Mouse (Mus musculus) forebrain, embryonic 15.5 days (tissue): ENCODE data around the gene Rps11. TPM values are rescaled to one million over a fixed set of nuclear protein-coding genes. Genes with fewer than 3 reads are reported as not detected.

ENCODE experiments used
- ATAC-seq: fragments of 200-750 bp; cut with Nextera tagmentation; replicated peaks from 2 replicates; pipeline ENCODE4 v1.8.0; 2017; ENCODE audit warnings: mild to moderate bottlenecking, moderate TSS enrichment, moderate library complexity
- H3K27ac ChIP-seq: fragments of 300-500 bp; sonication (generic); replicated peaks from 2 replicates; pipeline ENCODE4 v1.5.1; 2015; ENCODE audit warnings: mild to moderate bottlenecking, inconsistent platforms
- H3K27me3 ChIP-seq: fragments of 300-500 bp; sonication (generic); 2 replicates; pipeline ENCODE4 v1.6.1; 2015; ENCODE audit warnings: inconsistent platforms
- H3K36me3 ChIP-seq: fragments of 300-500 bp; sonication (generic); 2 replicates; pipeline ENCODE4 v1.6.1; 2015; ENCODE audit warnings: mild to moderate bottlenecking, inconsistent platforms
- H3K4me1 ChIP-seq: fragments of 300-500 bp; sonication (generic); 2 replicates; pipeline ENCODE4 v1.6.1; 2015; ENCODE audit warnings: inconsistent platforms
- H3K4me2 ChIP-seq: fragments of 300-500 bp; sonication (generic); replicated peaks from 2 replicates; pipeline ENCODE4 v1.6.1; 2015; ENCODE audit warnings: mild to moderate bottlenecking, inconsistent platforms
- H3K4me3 ChIP-seq: fragments of 300-500 bp; sonication (generic); 2 replicates; pipeline ENCODE4 v1.5.1; 2015; ENCODE audit warnings: mild to moderate bottlenecking, inconsistent platforms
- H3K9ac ChIP-seq: fragments of 300-500 bp; sonication (generic); replicated peaks from 2 replicates; pipeline ENCODE4 v1.6.1; 2015; ENCODE audit warnings: mild to moderate bottlenecking, inconsistent platforms
- H3K9me3 ChIP-seq: fragments of 300-500 bp; sonication (generic); 2 replicates; pipeline ENCODE4 v1.6.1; 2016; ENCODE audit warnings: inconsistent platforms
- WGBS: fragments of 180-500 bp; shearing (Covaris S2); methylation state at CpG from one replicate; pipeline ENCODE4 v1.1.7; 2015; ENCODE audit warnings: mixed read lengths; 5-methylcytosine and 5-hydroxymethylcytosine counted together
- polyA plus RNA-seq: library from polyadenylated mRNA; unstranded; fragments of >200 nt; fragmentation: Nextera tagmentation; extraction: Ambion mirVana; gene quantifications from 2 replicates; pipeline ENCODE4 v1.2.1, GENCODE M21; 2015

Rps11 gene
- polyA plus RNA-seq, 1 experiment from 2014 or later = 982 TPM

GRCm38 (mm10) chr7:45091001-45091990 is 32.9 kb downstream of the Rps11 start:
- 15% methylated on average over 35 of the region's 35 CpGs for WGBS
- no peaks in the 10 kb centered on the region for H3K27me3 ChIP-seq
- H3K27ac ChIP-seq = no peak overlapping the region
- peak overlapping the region; percentile 51 for H3K4me2 ChIP-seq
- H3K4me3 ChIP-seq = peak overlapping the region; percentile 43
- H3K9me3 ChIP-seq = no peaks in the 10 kb centered on the region
- peak; percentile 41; the same call in 1 of the 2 replicates for ATAC-seq
- H3K36me3 ChIP-seq = no peaks in the 10 kb centered on the region; the same call in 1 of the 2 replicates
- peak overlapping the region; percentile 40 for H3K9ac ChIP-seq
- peaks cover 13% of the 10 kb centered on the region for H3K4me1 ChIP-seq

- no peaks in the 10 kb centered on the region for H3K27me3 ChIP-seq
- no peak overlapping the region; the same call in 1 of the 2 replicates for H3K4me2 ChIP-seq
- no peaks in the 10 kb centered on the region for H3K9me3 ChIP-seq
- no peak overlapping the region for H3K4me3 ChIP-seq
- H3K27ac ChIP-seq = no peak overlapping the region
- H3K36me3 ChIP-seq = peaks cover 5% of the 10 kb centered on the region; the same call in 1 of the 2 replicates
- H3K4me1 ChIP-seq = peaks cover 13% of the 10 kb centered on the region
- ATAC-seq = no peak
- WGBS = 83% methylated on average over 13 of the region's 13 CpGs
- H3K9ac ChIP-seq = no peak overlapping the region
These were observed 33.8 kb downstream of the Rps11 start for GRCm38 (mm10) chr7:45090251-45090977.

- Histone ChIP-seq H3K36me3 (peaks cover 5% of the 10 kb centered on the region; the same call in 1 of the 2 replicates), H3K27ac (no peak overlapping the region), H3K4me2 (no peak overlapping the region), H3K27me3 (no peaks in the 10 kb centered on the region), H3K4me1 (peaks cover 13% of the 10 kb centered on the region), H3K9me3 (no peaks in the 10 kb centered on the region), H3K4me3 (no peak overlapping the region), H3K9ac (no peak overlapping the region)
- ATAC-seq = no peak
- 96% methylated on average over 17 of the region's 17 CpGs for WGBS
These were observed 35.6 kb downstream of the Rps11 start for GRCm38 (mm10) chr7:45088597-45088996.

- Histone ChIP-seq H3K9ac (no peak overlapping the region), H3K27me3 (no peaks in the 10 kb centered on the region), H3K36me3 (peaks cover 8% of the 10 kb centered on the region; the same call in 1 of the 2 replicates), H3K27ac (no peak overlapping the region), H3K4me3 (no peak overlapping the region), H3K9me3 (no peaks in the 10 kb centered on the region), H3K4me1 (peaks cover 2% of the 10 kb centered on the region; the same call in 1 of the 2 replicates), H3K4me2 (no peak overlapping the region)
- ATAC-seq = no peak
- 78% methylated on average over 4 of the region's 4 CpGs for WGBS
These were observed 38.2 kb downstream of the Rps11 start for GRCm38 (mm10) chr7:45086084-45086483.

GRCm38 (mm10) chr7:45083300-45083890 is 40.8 kb downstream of the Rps11 start:
- Histone ChIP-seq H3K36me3 (peaks cover 8% of the 10 kb centered on the region; the same call in 1 of the 2 replicates), H3K4me2 (no peak overlapping the region), H3K4me1 (peaks cover 2% of the 10 kb centered on the region; the same call in 1 of the 2 replicates), H3K4me3 (no peak overlapping the region), H3K27ac (no peak overlapping the region), H3K27me3 (no peaks in the 10 kb centered on the region), H3K9ac (no peak overlapping the region), H3K9me3 (no peaks in the 10 kb centered on the region)
- no peak for ATAC-seq
- 82% methylated on average over 22 of the region's 22 CpGs for WGBS

GRCm38 (mm10) chr7:45082401-45083299 is 41.6 kb downstream of the Rps11 start:
- Histone ChIP-seq H3K4me1 (peaks cover 2% of the 10 kb centered on the region; the same call in 1 of the 2 replicates), H3K27me3 (no peaks in the 10 kb centered on the region), H3K4me3 (no peak overlapping the region), H3K9ac (no peak overlapping the region), H3K4me2 (no peak overlapping the region), H3K36me3 (peaks cover 11% of the 10 kb centered on the region), H3K9me3 (no peaks in the 10 kb centered on the region), H3K27ac (no peak overlapping the region)
- WGBS = 76% methylated on average over 25 of the region's 25 CpGs
- ATAC-seq = no peak

- H3K4me2 ChIP-seq = no peak overlapping the region
- peaks cover 2% of the 10 kb centered on the region; the same call in 1 of the 2 replicates for H3K4me1 ChIP-seq
- H3K27me3 ChIP-seq = no peaks in the 10 kb centered on the region
- no peaks in the 10 kb centered on the region for H3K9me3 ChIP-seq
- peaks cover 19% of the 10 kb centered on the region for H3K36me3 ChIP-seq
- H3K4me3 ChIP-seq = no peak overlapping the region
- H3K9ac ChIP-seq = no peak overlapping the region
- no peak for ATAC-seq
- 42% methylated on average over 5 of the region's 5 CpGs for WGBS
- H3K27ac ChIP-seq = no peak overlapping the region
These were observed 43.2 kb downstream of the Rps11 start for GRCm38 (mm10) chr7:45081016-45081415.

- Histone ChIP-seq H3K9me3 (no peaks in the 10 kb centered on the region), H3K27me3 (no peaks in the 10 kb centered on the region), H3K36me3 (peaks cover 24% of the 10 kb centered on the region), H3K27ac (no peak overlapping the region; the same call in 1 of the 2 replicates), H3K9ac (no peak overlapping the region), H3K4me1 (peaks cover 2% of the 10 kb centered on the region; the same call in 1 of the 2 replicates), H3K4me2 (no peak overlapping the region), H3K4me3 (no peak overlapping the region)
- ATAC-seq = peak; percentile 63
- WGBS = 1% methylated on average over 10 of the region's 10 CpGs
These were observed 44.4 kb downstream of the Rps11 start for GRCm38 (mm10) chr7:45079856-45080255.

- Histone ChIP-seq H3K36me3 (peaks cover 25% of the 10 kb centered on the region), H3K27me3 (no peaks in the 10 kb centered on the region), H3K9me3 (no peaks in the 10 kb centered on the region), H3K27ac (no peak overlapping the region), H3K4me3 (no peak overlapping the region), H3K4me2 (no peak overlapping the region), H3K4me1 (peaks cover 2% of the 10 kb centered on the region; the same call in 1 of the 2 replicates), H3K9ac (no peak overlapping the region)
- no peak for ATAC-seq
- WGBS = 41% methylated on average over 9 of the region's 9 CpGs
These were observed 45.7 kb downstream of the Rps11 start for GRCm38 (mm10) chr7:45078513-45078912.

- peaks cover 22% of the 10 kb centered on the region for H3K36me3 ChIP-seq
- no peak for ATAC-seq
- 89% methylated on average over 2 of the region's 2 CpGs for WGBS
- H3K9ac ChIP-seq = no peak overlapping the region
- no peak overlapping the region for H3K4me3 ChIP-seq
- H3K4me2 ChIP-seq = no peak overlapping the region
- H3K27me3 ChIP-seq = no peaks in the 10 kb centered on the region
- H3K27ac ChIP-seq = no peak overlapping the region
- peaks cover 2% of the 10 kb centered on the region; the same call in 1 of the 2 replicates for H3K4me1 ChIP-seq
- H3K9me3 ChIP-seq = no peaks in the 10 kb centered on the region
These were observed 46.4 kb downstream of the Rps11 start for GRCm38 (mm10) chr7:45077829-45078228.

GRCm38 (mm10) chr7:45077322-45077721 is 46.9 kb downstream of the Rps11 start:
- 91% methylated on average over 14 of the region's 14 CpGs for WGBS
- H3K4me1 ChIP-seq = peaks cover 2% of the 10 kb centered on the region; the same call in 1 of the 2 replicates
- no peaks in the 10 kb centered on the region for H3K9me3 ChIP-seq
- no peak overlapping the region for H3K27ac ChIP-seq
- peaks cover 22% of the 10 kb centered on the region for H3K36me3 ChIP-seq
- no peak overlapping the region for H3K9ac ChIP-seq
- H3K4me2 ChIP-seq = no peak overlapping the region
- no peak overlapping the region for H3K4me3 ChIP-seq
- ATAC-seq = no peak
- H3K27me3 ChIP-seq = no peaks in the 10 kb centered on the region
